Mouse (Mus musculus) midbrain, embryonic 12.5 days (tissue): ENCODE data around the gene Wdr1. TPM values are rescaled to one million over a fixed set of nuclear protein-coding genes. Genes with fewer than 3 reads are reported as not detected.
A peak's percentile ranks its signal among the peaks of the same experiment; 100 is the strongest.
"Not testable (repeated sequence)": the region's sequence is repeated elsewhere in the genome, so short reads cannot be mapped to it uniquely, and the experiment has no call there.

Experiments
- ATAC-seq: fragments of 200-750 bp; cut with Nextera tagmentation; 2 replicates; pipeline ENCODE4 v1.8.0; 2017; ENCODE audit warnings: low read depth, moderate TSS enrichment, moderate library complexity; ENCODE audit not compliant: low FRiP score
- H3K27ac ChIP-seq: fragments of 300-500 bp; sonication (generic); replicated peaks from 2 replicates; pipeline ENCODE4 v1.5.1; 2016; ENCODE audit warnings: mild to moderate bottlenecking
- H3K27me3 ChIP-seq: fragments of 300-500 bp; sonication (generic); 2 replicates; pipeline ENCODE4 v1.6.1; 2016; ENCODE audit warnings: mild to moderate bottlenecking
- H3K36me3 ChIP-seq: fragments of 300-500 bp; sonication (generic); 2 replicates; pipeline ENCODE4 v1.6.1; 2016
- H3K4me1 ChIP-seq: fragments of 300-500 bp; sonication (generic); 2 replicates; pipeline ENCODE4 v1.6.1; 2016
- H3K4me2 ChIP-seq: fragments of 300-500 bp; sonication (generic); replicated peaks from 2 replicates; pipeline ENCODE4 v1.6.1; 2016; ENCODE audit warnings: mild to moderate bottlenecking, moderate library complexity
- H3K4me3 ChIP-seq: fragments of 300-500 bp; sonication (generic); 2 replicates; pipeline ENCODE4 v1.5.1; 2016; ENCODE audit warnings: mild to moderate bottlenecking
- H3K9ac ChIP-seq: fragments of 300-500 bp; sonication (generic); replicated peaks from 2 replicates; pipeline ENCODE4 v1.6.1; 2016; ENCODE audit warnings: mild to moderate bottlenecking, moderate library complexity
- H3K9me3 ChIP-seq: fragments of 300-500 bp; sonication (generic); 2 replicates; pipeline ENCODE4 v1.6.1; 2016; ENCODE audit warnings: mild to moderate bottlenecking
- WGBS: fragments of 180-500 bp; shearing (Covaris S2); methylation state at CpG from one replicate; pipeline ENCODE4 v1.1.7; 2016; 5-methylcytosine and 5-hydroxymethylcytosine counted together
- polyA plus RNA-seq: library from polyadenylated mRNA; unstranded; fragments of >200 nt; fragmentation: Nextera tagmentation; extraction: Ambion mirVana; gene quantifications from 2 replicates; pipeline ENCODE4 v1.2.1, GENCODE M21; 2016

Wdr1 gene
- 140 and 151 TPM in 2 replicates for polyA plus RNA-seq

GRCm38 (mm10) chr5:38563121-38563520 lies at the start of gene Wdr1:
Wdr1 (minus strand) TSS chr5:38563221.
- H3K9ac ChIP-seq: peak within 1 kb of the TSS; percentile 97
- ATAC-seq: no peak
- H3K4me1 ChIP-seq: peaks cover 25% of the 10 kb centered on the region
- peak within 1 kb of the TSS; percentile 89 for H3K27ac ChIP-seq
- WGBS: 85% methylated on average over 2 of the region's 2 CpGs
- peak within 1 kb of the TSS; percentile 82 for H3K4me2 ChIP-seq
- peak within 1 kb of the TSS; percentile 97 for H3K4me3 ChIP-seq
- no peaks in the 10 kb centered on the region for H3K9me3 ChIP-seq
- peaks cover 17% of the 10 kb centered on the region for H3K36me3 ChIP-seq
- H3K27me3 ChIP-seq: no peaks in the 10 kb centered on the region

- H3K27me3 ChIP-seq: no peaks in the 10 kb centered on the region
- H3K4me3 ChIP-seq: no peak overlapping the region
- no peaks in the 10 kb centered on the region for H3K36me3 ChIP-seq
- no peak overlapping the region for H3K27ac ChIP-seq
- no peaks in the 10 kb centered on the region for H3K4me1 ChIP-seq
- ATAC-seq: no peak
- H3K9me3 ChIP-seq: no peaks in the 10 kb centered on the region
- H3K4me2 ChIP-seq: no peak overlapping the region
- H3K9ac ChIP-seq: no peak overlapping the region
- WGBS: 94% methylated on average over 3 of the region's 3 CpGs
Measured at GRCm38 (mm10) chr5:38611118-38611517, 48.1 kb upstream of the Wdr1 start.

- not testable (repeated sequence) for ATAC-seq, H3K36me3 ChIP-seq
Measured at GRCm38 (mm10) chr5:38608219-38608618, 45.2 kb upstream of the Wdr1 start.

DNA sequence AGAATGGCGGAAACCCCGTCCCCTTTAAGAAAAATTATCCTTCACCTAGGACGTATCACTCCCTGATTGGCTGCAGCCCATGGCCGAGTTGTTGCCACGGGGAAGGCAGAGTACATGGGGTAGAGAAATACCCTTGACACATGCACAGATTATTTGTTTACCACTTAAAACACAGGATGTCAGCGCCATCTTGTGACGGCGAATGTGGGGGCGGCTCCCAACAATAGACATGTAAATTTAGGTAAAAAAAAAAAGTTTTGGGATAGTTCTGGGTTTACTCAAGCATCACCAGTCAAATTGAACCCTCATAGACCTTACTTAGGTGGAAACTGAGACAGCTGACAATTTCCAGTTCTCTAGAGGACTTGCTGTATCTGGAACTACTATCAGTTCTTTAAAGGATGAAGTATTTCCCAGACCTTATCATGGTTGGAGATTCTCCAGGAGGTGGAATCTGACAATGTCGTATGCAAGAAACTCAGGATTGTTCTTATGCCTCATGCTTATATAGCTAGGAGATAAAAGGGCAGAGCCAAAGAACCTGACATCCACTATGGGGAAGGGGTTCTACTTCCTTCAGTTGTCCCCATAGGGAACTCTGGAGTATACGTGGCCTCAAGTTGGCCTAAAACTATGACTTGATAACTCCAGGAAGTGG lies 35.8 kb upstream of the Wdr1 start:
- Histone ChIP-seq H3K4me3 (peak overlapping the region; percentile 37), H3K9ac (no peak overlapping the region), H3K27me3 (no peaks in the 10 kb centered on the region), H3K4me1 (0 out of 2 replicates have a peak, but pooled peaks cover 3% of the 10 kb centered on the region), H3K9me3 (no peaks in the 10 kb centered on the region), H3K27ac (no peak overlapping the region), H3K4me2 (peak overlapping the region; percentile 45), H3K36me3 (no peaks in the 10 kb centered on the region)
- peak; percentile 49 for ATAC-seq
- 57% methylated on average over 11 of the region's 11 CpGs for WGBS

More at GRCm38 (mm10) chr5:38608219-38608618, 45.2 kb upstream of the Wdr1 start:
- H3K27me3 ChIP-seq, H3K27ac ChIP-seq, H3K9me3 ChIP-seq, H3K4me2 ChIP-seq, H3K4me1 ChIP-seq, H3K9ac ChIP-seq, H3K4me3 ChIP-seq: not testable (repeated sequence)
- WGBS: 82% methylated on average over 4 of the region's 4 CpGs

DNA sequence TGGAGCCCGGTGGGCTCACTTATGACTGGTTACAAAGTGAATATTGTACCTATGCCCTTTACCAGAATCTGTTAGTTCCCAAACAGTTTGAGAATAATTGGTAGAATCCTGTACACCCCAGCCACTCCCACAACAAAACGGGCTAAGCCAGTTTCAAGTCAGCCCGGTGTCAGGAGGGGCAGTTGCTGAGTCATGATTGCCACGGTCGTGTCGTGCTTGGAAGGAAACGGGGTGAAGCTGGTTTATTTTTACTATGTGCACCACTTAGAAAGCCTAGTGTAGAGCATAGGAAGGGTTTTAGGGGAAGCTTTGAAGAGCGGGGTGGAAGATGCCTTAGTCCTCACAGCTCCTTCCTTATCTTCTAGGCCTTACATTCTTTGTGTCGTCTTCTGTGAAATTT lies 25.9 kb upstream of the Wdr1 start:
- Histone ChIP-seq H3K4me3 (no peak overlapping the region), H3K9me3 (no peaks in the 10 kb centered on the region), H3K9ac (no peak overlapping the region), H3K4me1 (no peaks in the 10 kb centered on the region), H3K36me3 (no peaks in the 10 kb centered on the region), H3K27ac (no peak overlapping the region), H3K4me2 (no peak overlapping the region), H3K27me3 (no peaks in the 10 kb centered on the region)
- WGBS: 77% methylated on average over 9 of the region's 9 CpGs
- ATAC-seq: no peak

DNA sequence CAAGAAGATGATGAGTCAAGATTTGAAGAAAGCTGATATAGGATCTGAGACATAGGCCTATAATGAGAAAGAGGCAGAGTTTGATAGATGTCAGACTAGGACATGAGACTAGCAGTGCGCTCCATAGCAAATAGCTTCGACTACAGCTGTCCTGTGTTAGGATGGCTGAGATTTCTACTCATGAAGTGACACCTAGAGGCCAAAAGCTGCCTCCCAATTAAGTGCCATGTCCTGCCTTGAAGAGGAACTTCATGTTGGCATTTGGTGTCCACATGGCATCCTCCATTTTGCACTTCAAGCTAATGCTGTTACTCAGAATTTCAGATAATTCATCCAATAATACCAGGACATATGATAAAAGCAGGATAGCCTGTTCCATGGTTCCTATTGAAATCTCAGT lies 22.4 kb upstream of the Wdr1 start:
- no peak overlapping the region for H3K4me3 ChIP-seq
- H3K4me2 ChIP-seq: no peak overlapping the region
- ATAC-seq: no peak
- no peaks in the 10 kb centered on the region for H3K9me3 ChIP-seq
- H3K36me3 ChIP-seq: no peaks in the 10 kb centered on the region
- WGBS: 94% methylated on average over 2 of the region's 2 CpGs
- no peaks in the 10 kb centered on the region for H3K4me1 ChIP-seq
- no peak overlapping the region for H3K9ac ChIP-seq
- no peaks in the 10 kb centered on the region for H3K27me3 ChIP-seq
- no peak overlapping the region for H3K27ac ChIP-seq

DNA sequence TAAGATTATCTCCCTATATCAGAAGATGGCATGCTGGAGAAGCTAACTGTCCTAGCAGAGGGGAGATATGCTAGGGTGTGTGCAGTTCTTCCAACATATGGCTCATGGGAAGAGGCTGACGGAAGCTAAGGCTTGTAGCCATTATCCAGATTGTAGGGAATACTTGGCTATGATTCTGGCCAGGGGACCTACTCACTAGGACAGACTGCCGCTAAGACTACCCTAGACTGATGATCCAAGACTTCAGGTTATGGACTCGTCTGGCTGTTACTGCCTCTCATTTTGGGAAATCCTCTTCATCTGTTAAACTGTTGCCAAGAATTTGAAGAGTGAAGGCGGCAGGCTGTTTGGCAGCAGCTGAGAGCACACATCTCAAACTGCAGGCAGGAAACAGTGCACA lies 20.0 kb upstream of the Wdr1 start:
- H3K4me2 ChIP-seq: no peak overlapping the region
- no peaks in the 10 kb centered on the region for H3K36me3 ChIP-seq
- H3K27ac ChIP-seq: no peak overlapping the region
- no peaks in the 10 kb centered on the region for H3K9me3 ChIP-seq
- no peak for ATAC-seq
- H3K4me3 ChIP-seq: no peak overlapping the region
- 87% methylated on average over 4 of the region's 4 CpGs for WGBS
- no peak overlapping the region for H3K9ac ChIP-seq
- H3K27me3 ChIP-seq: no peaks in the 10 kb centered on the region
- H3K4me1 ChIP-seq: no peaks in the 10 kb centered on the region

GRCm38 (mm10) chr5:38580703-38581102 lies 17.7 kb upstream of the Wdr1 start:
- Histone ChIP-seq H3K9me3 (no peaks in the 10 kb centered on the region), H3K36me3 (no peaks in the 10 kb centered on the region), H3K4me3 (no peak overlapping the region), H3K9ac (no peak overlapping the region), H3K27me3 (no peaks in the 10 kb centered on the region), H3K4me1 (no peaks in the 10 kb centered on the region), H3K27ac (no peak overlapping the region), H3K4me2 (no peak overlapping the region)
- ATAC-seq: peak; percentile 38; the same call in 1 of the 2 replicates
- WGBS: 34% methylated on average over 6 of the region's 6 CpGs

DNA sequence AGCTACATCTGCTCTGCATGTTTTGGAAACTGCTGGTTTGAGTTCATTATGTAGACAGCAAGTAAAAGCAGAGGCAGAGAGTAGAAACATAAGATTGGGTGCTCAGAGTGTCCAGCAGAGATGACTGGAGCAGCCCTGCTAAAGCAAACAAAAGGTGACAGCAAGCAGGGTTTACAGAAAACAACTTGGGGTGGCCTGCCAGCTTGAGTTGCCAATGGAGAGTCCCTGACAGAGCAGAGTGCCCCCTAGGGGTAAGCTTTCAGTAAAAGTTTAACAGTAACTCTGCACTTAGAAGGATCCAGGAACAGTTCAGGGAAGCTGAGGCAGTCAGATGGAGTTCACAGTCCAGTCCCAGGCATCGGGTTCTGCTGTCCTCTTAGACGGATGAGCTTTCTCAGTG lies 7.9 kb upstream of the Wdr1 start:
- Histone ChIP-seq H3K27me3 (no peaks in the 10 kb centered on the region), H3K4me1 (no peaks in the 10 kb centered on the region), H3K27ac (no peak overlapping the region), H3K36me3 (no peaks in the 10 kb centered on the region), H3K4me3 (no peak overlapping the region), H3K4me2 (no peak overlapping the region), H3K9me3 (0 out of 2 replicates have a peak, but pooled peaks cover 3% of the 10 kb centered on the region), H3K9ac (no peak overlapping the region)
- whole genome bisulfite sequencing: 65% methylated on average over 2 of the region's 2 CpGs
- ATAC-seq: no peak

- no peaks in the 10 kb centered on the region for H3K27me3 ChIP-seq
- H3K4me2 ChIP-seq: no peak overlapping the region
- H3K36me3 ChIP-seq: no peaks in the 10 kb centered on the region
- no peak overlapping the region for H3K9ac ChIP-seq
- no peak overlapping the region for H3K27ac ChIP-seq
- ATAC-seq: no peak
- H3K4me3 ChIP-seq: no peak overlapping the region
- H3K9me3 ChIP-seq: 0 out of 2 replicates have a peak, but pooled peaks cover 3% of the 10 kb centered on the region
- no peaks in the 10 kb centered on the region for H3K4me1 ChIP-seq
Measured at GRCm38 (mm10) chr5:38568652-38569051, 5.6 kb upstream of the Wdr1 start.

DNA sequence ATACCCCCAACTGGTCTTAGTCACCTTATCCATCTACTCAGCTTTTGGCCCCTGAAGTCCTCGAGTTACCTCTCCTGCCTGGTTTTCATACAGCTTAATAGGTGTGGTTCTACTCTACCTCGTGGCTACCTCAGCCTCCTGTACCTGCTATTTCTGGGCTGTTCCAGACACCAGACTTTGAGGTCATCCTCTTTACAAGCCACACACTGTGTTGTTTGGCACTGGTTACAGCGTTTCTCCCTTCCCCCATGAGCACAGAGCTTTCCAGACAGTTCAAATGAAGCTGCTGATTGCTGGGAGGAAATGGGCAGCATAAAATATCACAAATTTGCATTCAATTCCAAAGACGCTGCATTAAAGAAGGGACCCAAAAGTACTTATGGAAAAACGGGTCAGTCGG lies 1.8 kb upstream of the Wdr1 start:
- Histone ChIP-seq H3K4me2 (no peak overlapping the region), H3K4me3 (no peak overlapping the region), H3K36me3 (no peaks in the 10 kb centered on the region), H3K27me3 (no peaks in the 10 kb centered on the region), H3K27ac (no peak overlapping the region), H3K9ac (no peak overlapping the region), H3K4me1 (peaks cover 20% of the 10 kb centered on the region), H3K9me3 (no peaks in the 10 kb centered on the region)
- 83% methylated on average over 6 of the region's 6 CpGs for WGBS
- ATAC-seq: no peak

GRCm38 (mm10) chr5:38561426-38562024 lies 1.5 kb downstream of the Wdr1 start:
- no peaks in the 10 kb centered on the region for H3K9me3 ChIP-seq
- peak; percentile 98 for ATAC-seq
- under 1% methylated on average over 70 of the region's 79 CpGs for WGBS
- H3K9ac ChIP-seq: peak overlapping the region; percentile 97
- peaks cover 26% of the 10 kb centered on the region for H3K36me3 ChIP-seq
- peak overlapping the region; percentile 97 for H3K4me3 ChIP-seq
- peaks cover 25% of the 10 kb centered on the region for H3K4me1 ChIP-seq
- H3K4me2 ChIP-seq: peak overlapping the region; percentile 82
- no peaks in the 10 kb centered on the region for H3K27me3 ChIP-seq
- peak overlapping the region; percentile 89 for H3K27ac ChIP-seq
